Mouse (Mus musculus): ENCODE results near the gene Rtn2. TPM values are rescaled to one million over a fixed set of nuclear protein-coding genes. Genes with fewer than 3 reads are reported as not detected.
A peak's percentile ranks its signal among the peaks of the same experiment; 100 is the strongest.

The Rtn2 gene
- polyA plus RNA-seq, 1 experiment, result 14.3 TPM

GRCm38 (mm10) chr7:19269721-19270441 lies 12.5 kb upstream of the Rtn2 start:
- Histone ChIP-seq H3K4me3 (ENCODE audit: low read depth, low read length) (peak overlapping the region; percentile 75), H3K9me3 (replicated peaks; ENCODE audit: control insufficient read depth, insufficient read depth, low read length, poor library complexity, severe bottlenecking) (no peaks in the 10 kb centered on the region), H3K27ac (ENCODE audit: insufficient read depth, low read length) (peak overlapping the region; percentile 25), H3K9ac (ENCODE audit: low read depth, poor library complexity, severe bottlenecking) (peak overlapping the region; percentile 95), H3K27me3 (ENCODE audit: control insufficient read depth, insufficient read depth, low read length, poor library complexity, severe bottlenecking) (no peaks in the 10 kb centered on the region), H3K36me3 (ENCODE audit: control insufficient read depth, insufficient read depth, low read length, poor library complexity, severe bottlenecking) (no peaks in the 10 kb centered on the region), H3K4me1 (ENCODE audit: control insufficient read depth, insufficient read depth, low read length) (peaks cover 9% of the 10 kb centered on the region)
- TF ChIP-seq POLR2A (IDR thresholded peaks at IDR 0.05; ENCODE audit: insufficient read depth, low read length) (no peak), EP300 (IDR thresholded peaks at IDR 0.05; ENCODE audit: insufficient read depth, low read depth, low read length) (no peak), CTCF (IDR thresholded peaks at IDR 0.05; ENCODE audit: low read depth, low read length) (no peak)

DNA sequence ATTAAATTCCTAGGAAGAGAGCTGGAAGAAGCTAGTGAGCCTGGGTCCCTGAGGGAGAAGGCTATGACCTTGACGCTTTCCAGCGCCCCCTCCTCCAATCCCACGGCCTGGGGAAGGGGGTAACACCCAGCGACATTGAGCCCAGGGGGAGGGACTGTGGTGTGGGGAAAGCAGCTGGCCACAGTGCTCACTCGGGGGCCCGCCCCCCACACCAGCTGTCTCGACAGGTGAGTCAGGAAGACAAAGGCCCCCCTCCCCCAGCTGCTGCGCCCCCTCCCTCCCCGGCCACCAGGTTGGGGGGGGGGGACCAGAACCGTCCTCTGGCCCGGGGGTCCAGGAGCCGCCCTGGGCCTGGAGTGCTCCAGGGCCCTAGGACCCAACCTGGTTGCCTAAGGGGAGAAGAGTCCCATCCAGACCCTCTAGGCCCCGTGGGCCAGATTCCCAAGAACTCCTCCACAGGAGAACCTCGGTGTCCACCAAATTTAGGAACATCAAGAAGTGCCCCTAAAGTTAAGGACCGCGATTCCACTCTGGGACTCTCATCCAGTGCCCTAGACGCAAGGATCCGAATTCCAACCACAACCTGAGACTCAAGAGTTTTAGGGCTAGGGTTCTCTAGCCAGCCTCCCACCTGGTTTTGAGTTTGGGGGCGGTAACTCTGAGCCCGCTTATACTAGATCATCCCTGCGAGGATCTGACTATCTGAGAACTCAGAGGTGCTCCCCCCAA lies 11.8 kb upstream of the Rtn2 start:
- H3K9ac ChIP-seq (ENCODE audit: low read depth, poor library complexity, severe bottlenecking), result peak overlapping the region; percentile 95
- peak overlapping the region; percentile 92 for H3K4me3 ChIP-seq (ENCODE audit: low read depth, low read length)
- peak overlapping the region; percentile 97 for H3K27ac ChIP-seq (ENCODE audit: insufficient read depth, low read length)
- peaks cover 8% of the 10 kb centered on the region for H3K4me1 ChIP-seq (ENCODE audit: control insufficient read depth, insufficient read depth, low read length)
- no peaks in the 10 kb centered on the region for H3K36me3 ChIP-seq (ENCODE audit: control insufficient read depth, insufficient read depth, low read length, poor library complexity, severe bottlenecking)
- no peaks in the 10 kb centered on the region for H3K27me3 ChIP-seq (ENCODE audit: control insufficient read depth, insufficient read depth, low read length, poor library complexity, severe bottlenecking)
- H3K9me3 ChIP-seq (replicated peaks; ENCODE audit: control insufficient read depth, insufficient read depth, low read length, poor library complexity, severe bottlenecking), result no peaks in the 10 kb centered on the region
- TF ChIP-seq CTCF (IDR thresholded peaks at IDR 0.05; ENCODE audit: low read depth, low read length) (no peak), EP300 (IDR thresholded peaks at IDR 0.05; ENCODE audit: insufficient read depth, low read depth, low read length) (0 out of 2 replicates have a peak, but pooled peaks have one; percentile 44), POLR2A (IDR thresholded peaks at IDR 0.05; ENCODE audit: insufficient read depth, low read length) (no peak)

- Histone ChIP-seq H3K4me1 (ENCODE audit: control insufficient read depth, insufficient read depth, low read length) (peaks cover 3% of the 10 kb centered on the region), H3K9me3 (replicated peaks; ENCODE audit: control insufficient read depth, insufficient read depth, low read length, poor library complexity, severe bottlenecking) (no peaks in the 10 kb centered on the region), H3K36me3 (ENCODE audit: control insufficient read depth, insufficient read depth, low read length, poor library complexity, severe bottlenecking) (no peaks in the 10 kb centered on the region), H3K27me3 (ENCODE audit: control insufficient read depth, insufficient read depth, low read length, poor library complexity, severe bottlenecking) (no peaks in the 10 kb centered on the region), H3K4me3 (ENCODE audit: low read depth, low read length) (peak within 1 kb of the TSS; percentile 92), H3K27ac (ENCODE audit: insufficient read depth, low read length) (peak within 1 kb of the TSS; percentile 97), H3K9ac (ENCODE audit: low read depth, poor library complexity, severe bottlenecking) (peak within 1 kb of the TSS; percentile 95)
- TF ChIP-seq EP300 (IDR thresholded peaks at IDR 0.05; ENCODE audit: insufficient read depth, low read depth, low read length) (0 out of 2 replicates have a peak, but pooled peaks have one; percentile 8), POLR2A (IDR thresholded peaks at IDR 0.05; ENCODE audit: insufficient read depth, low read length) (no peak)
Observed at GRCm38 (mm10) chr7:19271238-19272172, 10.9 kb upstream of the Rtn2 start, which contains the start of gene Vasp. TSS of gene Vasp (minus strand) at chr7:19271817.

DNA sequence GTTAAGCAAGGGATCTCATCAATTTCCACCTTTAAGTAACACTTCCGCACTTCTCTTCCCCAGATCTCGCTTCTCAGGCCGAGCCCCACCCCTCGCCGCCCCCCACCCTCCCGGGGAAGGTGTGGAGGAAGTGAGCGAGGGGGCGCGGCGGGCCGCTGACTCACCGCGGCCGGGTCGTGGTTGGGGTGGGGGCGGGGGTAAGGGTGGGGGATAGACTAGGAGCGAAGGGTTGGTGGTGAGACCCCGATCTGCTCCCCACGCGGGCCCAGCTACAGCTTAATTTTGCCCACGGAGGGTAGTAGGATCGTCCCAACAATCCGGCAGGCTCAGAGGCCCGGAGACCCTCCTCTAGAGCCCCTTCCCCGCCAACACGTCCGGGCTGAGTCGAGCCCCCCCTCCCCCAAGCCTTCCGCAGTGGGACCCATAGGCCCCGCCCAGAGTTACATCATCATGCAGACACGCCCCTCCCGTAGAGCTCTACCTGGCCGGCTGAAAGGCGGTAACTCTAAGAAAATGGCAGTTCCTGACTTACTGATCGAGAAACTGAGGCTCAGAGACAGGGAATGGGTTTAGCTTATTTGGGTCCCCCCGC lies 10.2 kb upstream of the Rtn2 start:
- no peaks in the 10 kb centered on the region for H3K36me3 ChIP-seq (ENCODE audit: control insufficient read depth, insufficient read depth, low read length, poor library complexity, severe bottlenecking)
- H3K27ac ChIP-seq (ENCODE audit: insufficient read depth, low read length), result peak overlapping the region; percentile 97
- no peaks in the 10 kb centered on the region for H3K27me3 ChIP-seq (ENCODE audit: control insufficient read depth, insufficient read depth, low read length, poor library complexity, severe bottlenecking)
- TF ChIP-seq POLR2A (IDR thresholded peaks at IDR 0.05; ENCODE audit: insufficient read depth, low read length), result no peak
- no peak for TF ChIP-seq CTCF (IDR thresholded peaks at IDR 0.05; ENCODE audit: low read depth, low read length)
- no peak for TF ChIP-seq EP300 (IDR thresholded peaks at IDR 0.05; ENCODE audit: insufficient read depth, low read depth, low read length)
- peak overlapping the region; percentile 95 for H3K9ac ChIP-seq (ENCODE audit: low read depth, poor library complexity, severe bottlenecking)
- H3K4me1 ChIP-seq (ENCODE audit: control insufficient read depth, insufficient read depth, low read length), result peaks cover 3% of the 10 kb centered on the region
- no peaks in the 10 kb centered on the region for H3K9me3 ChIP-seq (replicated peaks; ENCODE audit: control insufficient read depth, insufficient read depth, low read length, poor library complexity, severe bottlenecking)
- H3K4me3 ChIP-seq (ENCODE audit: low read depth, low read length), result peak overlapping the region; percentile 92

GRCm38 (mm10) chr7:19276253-19276652 lies 6.2 kb upstream of the Rtn2 start:
- peak; percentile 67 for TF ChIP-seq CTCF (IDR thresholded peaks at IDR 0.05; ENCODE audit: low read depth, low read length)
- no peak for TF ChIP-seq EP300 (IDR thresholded peaks at IDR 0.05; ENCODE audit: insufficient read depth, low read depth, low read length)
- TF ChIP-seq POLR2A (IDR thresholded peaks at IDR 0.05; ENCODE audit: insufficient read depth, low read length), result no peak
- H3K27ac ChIP-seq (ENCODE audit: insufficient read depth, low read length), result no peak overlapping the region
- no peak overlapping the region for H3K9ac ChIP-seq (ENCODE audit: low read depth, poor library complexity, severe bottlenecking)
- H3K27me3 ChIP-seq (ENCODE audit: control insufficient read depth, insufficient read depth, low read length, poor library complexity, severe bottlenecking), result no peaks in the 10 kb centered on the region
- H3K9me3 ChIP-seq (replicated peaks; ENCODE audit: control insufficient read depth, insufficient read depth, low read length, poor library complexity, severe bottlenecking), result no peaks in the 10 kb centered on the region
- H3K4me3 ChIP-seq (ENCODE audit: low read depth, low read length), result no peak overlapping the region
- H3K4me1 ChIP-seq (ENCODE audit: control insufficient read depth, insufficient read depth, low read length), result no peaks in the 10 kb centered on the region
- H3K36me3 ChIP-seq (ENCODE audit: control insufficient read depth, insufficient read depth, low read length, poor library complexity, severe bottlenecking), result no peaks in the 10 kb centered on the region

All from ES-Bruce4 (cell line).